Mouse (Mus musculus) thymus, adult 2 months (tissue): Measurements from ENCODE around the gene Cpsf6.

Experiments used
- CTCF ChIP-seq: fragments of 200-500 bp; IDR thresholded peaks from 2 replicates; pipeline ENCODE4 v1.5.1; 2012; ENCODE audit warnings: mild to moderate bottlenecking, control low read depth, low read length, moderate library complexity, borderline replicate concordance; ENCODE audit not compliant: control insufficient read depth, poor library complexity, insufficient read depth; ENCODE audit errors: extremely low read depth
- POLR2A ChIP-seq: fragments of 200-500 bp; IDR thresholded peaks from 2 replicates; pipeline ENCODE4 v1.6.1; 2012; ENCODE audit warnings: mild to moderate bottlenecking, low read length, control low read depth, moderate library complexity; ENCODE audit not compliant: control insufficient read depth, poor library complexity, insufficient read depth; ENCODE audit errors: extremely low read depth

DNA sequence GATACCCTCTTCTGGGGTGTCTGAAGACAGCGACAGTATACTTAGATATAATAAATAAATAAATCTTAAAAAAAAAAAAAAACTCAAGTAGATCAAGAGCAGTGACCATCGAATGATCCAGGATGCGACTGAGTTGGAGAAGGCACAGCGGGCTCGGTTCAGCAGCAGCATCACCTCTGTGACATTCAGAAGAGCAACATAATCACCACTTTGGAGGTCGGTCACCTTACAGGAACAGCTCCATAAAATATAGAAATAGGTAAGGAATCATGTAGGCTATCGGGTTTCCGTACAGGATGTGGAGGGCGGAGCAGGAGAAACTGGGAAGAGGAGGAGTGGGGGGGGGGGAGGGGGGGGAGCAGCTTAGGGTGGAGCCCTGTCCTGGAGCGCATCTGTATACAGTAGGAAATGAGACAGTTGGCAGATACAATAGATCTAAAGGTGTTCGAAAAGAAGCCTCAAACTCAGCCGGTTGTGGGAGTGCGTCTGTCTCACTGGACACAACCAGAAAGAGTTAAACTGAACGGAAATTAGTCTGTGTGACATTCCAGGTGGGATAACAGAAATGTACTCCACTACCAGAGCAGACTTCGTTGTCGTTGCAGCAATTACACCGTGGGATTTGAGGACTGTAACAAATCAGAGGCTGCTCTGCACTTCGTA, 16.7 kb upstream of the Cpsf6 start:
- no peak for TF ChIP-seq CTCF
- TF ChIP-seq POLR2A, result no peak
